Mouse (Mus musculus) midbrain, postnatal 0 days (tissue): ENCODE measurements at regions not wholly inside any gene's neighbourhood (a gene's known extent, or its start where the extent isn't known, plus 50 kb on each side); places are given as distances from the start of the nearest gene placed in this dataset.

Experiments used
- ATAC-seq: fragments of 200-750 bp; cut with Nextera tagmentation; 2 replicates; pipeline ENCODE4 v1.8.0; 2017; ENCODE audit warnings: moderate number of reproducible peaks, mild to moderate bottlenecking, moderate TSS enrichment, moderate library complexity; ENCODE audit not compliant: low FRiP score
- DNase-seq: peaks from one replicate; pipeline ENCODE4 v3.0.0-alpha.2; 2015; ENCODE audit warnings: low spot score
- H3K27ac ChIP-seq: fragments of 300-500 bp; sonication (generic); 2 replicates; pipeline ENCODE4 v1.5.1; 2014; ENCODE audit warnings: low read depth, mild to moderate bottlenecking, low read length, mixed read lengths
- H3K27me3 ChIP-seq: fragments of 300-500 bp; sonication (generic); 2 replicates; pipeline ENCODE4 v1.6.1; 2014; ENCODE audit warnings: low read length, control low read depth, mixed read lengths; ENCODE audit not compliant: insufficient read depth
- H3K36me3 ChIP-seq: fragments of 300-500 bp; sonication (generic); 2 replicates; pipeline ENCODE4 v1.6.1; 2014; ENCODE audit warnings: low read length, control low read depth, mixed read lengths; ENCODE audit not compliant: insufficient read depth
- H3K4me1 ChIP-seq: fragments of 300-500 bp; sonication (generic); 2 replicates; pipeline ENCODE4 v1.6.1; 2014; ENCODE audit warnings: mild to moderate bottlenecking, control low read depth, antibody characterized with exemption, low read length, mixed read lengths; ENCODE audit not compliant: insufficient read depth
- H3K4me2 ChIP-seq: fragments of 300-500 bp; sonication (generic); 2 replicates; pipeline ENCODE4 v1.6.1; 2014; ENCODE audit warnings: low read depth, mild to moderate bottlenecking, low read length, mixed read lengths; ENCODE audit not compliant: poor library complexity, severe bottlenecking
- H3K4me3 ChIP-seq: fragments of 300-500 bp; sonication (generic); 2 replicates; pipeline ENCODE4 v1.5.1; 2014; ENCODE audit warnings: low read depth, mild to moderate bottlenecking, low read length, moderate library complexity
- H3K9ac ChIP-seq: fragments of 300-500 bp; sonication (generic); replicated peaks from 2 replicates; pipeline ENCODE4 v1.6.1; 2014; ENCODE audit warnings: mild to moderate bottlenecking, low read length, moderate library complexity, mixed read lengths; ENCODE audit not compliant: poor library complexity, severe bottlenecking
- H3K9me3 ChIP-seq: fragments of 300-500 bp; sonication (generic); 2 replicates; pipeline ENCODE4 v1.6.1; 2016; ENCODE audit warnings: low read length, control low read depth
- CTCF ChIP-seq: IDR thresholded peaks from 2 replicates; pipeline ENCODE4 v1.5.1; 2016; ENCODE audit warnings: antibody characterized with exemption, mild to moderate bottlenecking
- WGBS: fragments of 180-500 bp; shearing (Covaris S2); extraction: QIAGEN DNeasy Blood & Tissue Kit; methylation state at CpG from one replicate; pipeline ENCODE4 v1.1.7; 2014; 5-methylcytosine and 5-hydroxymethylcytosine counted together

DNA sequence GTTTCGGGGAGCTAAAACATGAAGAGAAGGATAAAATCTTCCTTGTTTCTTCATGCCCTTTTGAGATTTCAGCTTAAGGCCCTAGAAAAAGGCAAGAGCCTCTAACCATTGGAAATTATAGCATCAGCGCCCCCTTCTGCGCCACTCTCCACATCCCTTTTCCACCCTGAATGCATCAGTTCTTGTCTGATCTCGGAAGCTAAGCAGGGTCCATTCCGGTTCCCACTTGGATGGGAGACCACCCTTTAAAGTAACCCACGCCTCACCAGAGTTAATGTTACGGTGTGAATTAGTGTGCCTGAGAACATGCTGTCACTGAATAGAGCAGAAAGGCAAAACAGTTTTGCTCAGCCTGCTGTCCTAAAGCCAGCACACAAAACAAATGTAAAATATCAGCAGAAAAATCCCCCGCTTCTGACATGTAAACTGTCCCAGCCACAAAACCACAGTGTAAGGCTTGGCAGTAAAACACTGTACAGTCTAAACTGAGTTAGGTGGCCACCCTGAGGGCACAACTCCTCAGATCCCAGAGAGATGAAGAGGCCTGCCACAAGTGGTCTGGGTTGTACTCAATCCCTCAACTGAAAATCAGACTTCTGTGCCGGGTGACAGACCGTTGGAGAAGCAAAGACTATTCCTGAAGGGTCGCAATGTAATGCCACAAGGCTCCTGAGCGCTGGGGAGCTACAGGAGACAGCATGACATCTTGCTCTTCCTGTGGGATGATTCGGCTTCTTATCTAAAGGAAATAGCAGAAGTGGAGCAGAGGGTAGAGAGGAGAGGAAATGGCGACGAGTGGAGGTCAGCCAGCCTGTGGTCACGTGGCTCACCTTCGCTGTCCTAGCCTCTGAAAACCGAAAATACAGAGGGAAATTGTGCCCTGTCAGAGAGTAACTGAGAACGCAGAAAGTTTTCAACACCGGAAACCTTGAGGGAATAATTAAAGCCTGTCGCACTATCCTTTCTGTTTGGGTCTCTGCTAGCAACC is 176.2 kb downstream of the Kctd12 start:
- 72% methylated on average over 21 of the region's 21 CpGs for WGBS
- H3K36me3 ChIP-seq: no peaks in the 10 kb centered on the region
- H3K4me2 ChIP-seq: no peak overlapping the region
- no peak overlapping the region for H3K4me3 ChIP-seq
- DNase-seq (peak; percentile 39), ATAC-seq (0 out of 2 replicates have a peak, but pooled peaks have one; percentile 41)
- no peak overlapping the region for H3K9ac ChIP-seq
- no peak overlapping the region for H3K27ac ChIP-seq
- no peaks in the 10 kb centered on the region for H3K27me3 ChIP-seq
- H3K9me3 ChIP-seq: no peaks in the 10 kb centered on the region
- peak; percentile 58 for TF ChIP-seq CTCF
- no peaks in the 10 kb centered on the region for H3K4me1 ChIP-seq

DNA sequence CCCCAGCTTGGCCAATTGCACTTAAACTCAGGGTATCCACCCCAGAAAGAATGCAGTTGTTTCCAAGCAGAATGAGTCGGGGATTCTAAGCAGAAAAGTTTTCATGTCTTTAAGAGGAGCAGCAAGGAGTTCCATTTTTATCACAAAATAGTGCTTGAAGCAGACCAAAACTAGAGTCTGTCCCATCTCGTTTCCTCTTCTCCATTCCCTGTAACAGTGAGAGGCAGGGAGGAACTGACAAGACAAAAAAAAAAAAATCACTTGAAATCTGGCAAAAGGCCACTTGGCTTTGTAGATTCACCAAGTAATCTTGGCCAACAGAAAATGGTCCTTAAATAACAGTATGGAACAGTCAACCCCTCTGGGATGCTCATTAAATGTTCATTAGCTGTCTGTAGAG is 186.8 kb downstream of the Kctd12 start:
- no peak overlapping the region for H3K4me3 ChIP-seq
- H3K27ac ChIP-seq: no peak overlapping the region
- no peak overlapping the region for H3K4me2 ChIP-seq
- no peaks in the 10 kb centered on the region for H3K36me3 ChIP-seq
- no peaks in the 10 kb centered on the region for H3K9me3 ChIP-seq
- H3K27me3 ChIP-seq: no peaks in the 10 kb centered on the region
- H3K4me1 ChIP-seq: no peaks in the 10 kb centered on the region
- DNase-seq: no peak
- H3K9ac ChIP-seq: no peak overlapping the region
- ATAC-seq: no peak
- WGBS: 87% methylated on average over 2 of the region's 2 CpGs
- TF ChIP-seq CTCF: no peak

DNA sequence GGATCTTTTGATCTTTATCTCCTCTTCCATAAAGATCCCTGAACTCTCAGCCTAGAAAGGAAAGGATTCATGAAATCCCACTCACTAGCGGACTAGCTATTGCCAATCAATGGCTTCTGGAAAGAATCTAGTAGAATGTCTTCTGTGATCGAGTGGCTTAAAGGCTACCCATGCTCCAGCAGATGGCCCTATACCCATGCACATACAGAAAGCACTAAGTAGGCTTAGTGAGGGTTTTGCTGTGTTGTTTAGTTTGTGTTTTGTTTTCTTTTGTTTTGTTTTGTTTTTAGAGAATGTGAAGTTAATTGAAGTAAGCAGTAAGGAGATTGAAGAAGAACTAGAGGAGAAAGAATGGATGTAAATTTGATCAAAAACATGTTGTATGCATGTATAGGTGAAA is 187.5 kb downstream of the Kctd12 start:
- Histone ChIP-seq H3K4me2 (no peak overlapping the region), H3K36me3 (no peaks in the 10 kb centered on the region), H3K27ac (no peak overlapping the region), H3K9ac (no peak overlapping the region), H3K4me3 (no peak overlapping the region), H3K4me1 (no peaks in the 10 kb centered on the region), H3K9me3 (no peaks in the 10 kb centered on the region), H3K27me3 (no peaks in the 10 kb centered on the region)
- no peak for TF ChIP-seq CTCF
- DNase-seq (no peak), ATAC-seq (no peak)
- 94% methylated on average over 2 of the region's 2 CpGs for WGBS

DNA sequence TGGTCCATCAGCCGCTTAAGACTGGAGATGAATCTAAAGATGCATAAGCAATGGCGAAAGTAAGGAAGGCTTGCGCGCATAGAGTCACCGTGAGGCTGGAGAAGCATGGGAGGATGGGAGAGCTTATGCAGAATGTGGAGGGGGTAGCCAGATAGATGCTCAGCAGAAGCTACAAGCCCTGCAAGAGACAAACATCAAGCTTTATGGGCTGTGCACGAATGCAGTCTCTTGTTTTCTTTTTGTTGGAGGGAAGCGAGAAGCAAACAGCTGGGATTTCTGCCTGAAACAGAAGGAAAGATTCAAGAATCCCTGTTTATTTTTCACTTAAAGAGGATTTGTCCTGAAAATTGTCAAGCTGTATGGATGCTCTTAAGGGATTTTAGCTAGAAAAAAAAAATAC is 188.7 kb downstream of the Kctd12 start:
- no peaks in the 10 kb centered on the region for H3K4me1 ChIP-seq
- H3K27ac ChIP-seq: no peak overlapping the region
- WGBS: 89% methylated on average over 7 of the region's 7 CpGs
- no peaks in the 10 kb centered on the region for H3K27me3 ChIP-seq
- no peak overlapping the region for H3K4me3 ChIP-seq
- ATAC-seq (no peak), DNase-seq (no peak)
- no peak overlapping the region for H3K4me2 ChIP-seq
- H3K9me3 ChIP-seq: no peaks in the 10 kb centered on the region
- H3K36me3 ChIP-seq: no peaks in the 10 kb centered on the region
- H3K9ac ChIP-seq: no peak overlapping the region
- no peak for TF ChIP-seq CTCF

DNA sequence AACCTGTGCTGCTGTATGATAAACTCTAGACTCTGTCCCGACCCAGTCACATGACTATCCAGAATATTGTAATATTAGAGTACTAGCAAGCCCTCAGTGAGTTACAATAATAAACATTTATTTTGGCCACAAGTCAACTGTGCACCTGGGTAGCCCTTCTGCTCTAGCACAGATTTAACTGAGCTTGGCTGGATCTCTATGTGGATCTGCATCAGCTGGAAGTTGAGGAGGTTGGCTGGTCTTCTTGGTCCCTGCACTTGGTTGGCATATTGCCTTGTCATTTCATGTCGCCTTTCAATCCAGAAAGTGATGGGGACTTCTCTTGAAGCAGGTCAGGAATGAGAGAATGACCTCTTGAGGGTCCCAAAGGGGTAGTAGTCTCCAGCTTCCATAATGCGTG is 191.5 kb downstream of the Kctd12 start:
- Histone ChIP-seq H3K27ac (no peak overlapping the region), H3K4me1 (no peaks in the 10 kb centered on the region), H3K9me3 (no peaks in the 10 kb centered on the region), H3K27me3 (no peaks in the 10 kb centered on the region), H3K36me3 (no peaks in the 10 kb centered on the region), H3K9ac (no peak overlapping the region), H3K4me2 (no peak overlapping the region), H3K4me3 (no peak overlapping the region)
- no peak for TF ChIP-seq CTCF
- WGBS: 88% methylated on average over 3 of the region's 3 CpGs
- DNase-seq: no peak
- no peak for ATAC-seq

DNA sequence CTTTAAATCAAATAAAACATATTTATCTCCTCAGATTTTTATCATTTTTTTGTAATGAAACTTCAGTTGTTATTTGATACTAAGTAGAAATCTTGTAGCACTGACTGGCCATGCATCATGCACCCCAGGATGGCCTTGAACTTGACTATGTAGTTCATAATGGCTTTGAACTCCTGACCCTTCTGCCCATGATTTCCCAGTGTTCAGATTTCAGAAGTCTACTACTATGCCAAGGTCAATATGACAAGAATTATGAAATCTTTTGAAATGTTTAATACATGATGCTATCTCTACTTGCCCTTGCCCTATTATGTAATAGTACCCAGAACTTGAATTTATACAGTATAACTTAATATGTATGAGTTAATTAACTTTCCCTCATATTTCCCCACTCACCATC is 200.2 kb downstream of the Kctd12 start:
- Histone ChIP-seq H3K4me1 (no peaks in the 10 kb centered on the region), H3K9ac (no peak overlapping the region), H3K4me3 (no peak overlapping the region), H3K27me3 (no peaks in the 10 kb centered on the region), H3K4me2 (no peak overlapping the region), H3K27ac (no peak overlapping the region), H3K9me3 (no peaks in the 10 kb centered on the region), H3K36me3 (no peaks in the 10 kb centered on the region)
- ATAC-seq: no peak
- no peak for TF ChIP-seq CTCF
- no peak for DNase-seq
